Mouse (Mus musculus) WW6 (cell line): ENCODE data around the gene Nrsn2.

Experiments
- DNase-seq: peaks from one replicate; pipeline ENCODE4 v3.0.0-alpha.2; 2013; ENCODE audit warnings: low read depth, low spot score

Gene Nrsn2

GRCm38 (mm10) chr2:152376345-152376741 is at the start of gene Nrsn2:
Gene Nrsn2, minus strand, starts transcription at chr2:152376638.
- DNase-seq, result no peak

DNA sequence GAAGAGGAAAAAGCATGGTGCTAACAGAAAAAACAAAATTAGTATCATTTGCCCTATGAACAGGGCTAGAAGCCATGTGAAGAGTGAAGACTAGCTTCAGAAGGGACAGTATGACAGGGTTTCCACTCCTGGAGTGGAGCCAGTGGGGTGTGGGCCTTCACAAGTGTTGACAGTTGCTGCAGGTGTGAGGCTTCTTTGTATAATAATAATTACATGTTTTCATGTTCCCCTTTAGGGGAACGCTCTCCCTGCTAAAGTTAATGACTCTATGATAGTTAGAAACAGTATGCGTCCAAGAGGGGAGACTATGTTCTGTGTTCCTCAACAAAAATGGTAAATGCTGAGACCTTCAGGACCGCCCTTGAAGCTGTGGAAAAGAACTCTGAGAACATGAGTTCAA is 39.3 kb upstream of the Nrsn2 start:
- DNase-seq, result no peak

DNA sequence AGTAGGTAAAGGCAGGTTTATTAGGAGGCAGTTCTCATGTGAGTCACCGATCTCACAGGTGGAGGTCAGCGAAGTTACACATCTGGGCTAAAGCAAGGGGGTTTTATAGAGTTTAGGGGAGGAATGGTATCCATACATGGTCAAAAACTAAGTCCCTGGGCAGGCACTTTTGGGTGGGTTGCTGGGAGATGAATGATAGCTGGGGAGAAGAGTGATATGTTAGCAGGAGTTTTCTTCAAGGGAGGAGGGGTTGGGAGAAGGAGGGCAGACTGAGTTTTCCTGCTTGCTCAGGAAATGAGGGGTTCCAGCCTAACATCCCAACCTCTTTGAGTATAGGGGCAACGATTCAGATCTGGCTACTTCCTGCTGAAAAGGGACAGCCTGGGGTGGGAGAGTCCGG is 38.8 kb upstream of the Nrsn2 start, which contains the start of gene 6820408C15Rik:
Gene 6820408C15Rik (plus strand): TSS at position 301 of the 400 bp plus-strand sequence.
- no peak for DNase-seq

- no peak for DNase-seq
These were observed 38.2 kb upstream of the Nrsn2 start, which contains the start of gene Zcchc3 for GRCm38 (mm10) chr2:152414591-152415165. Gene Zcchc3, minus strand, starts transcription at chr2:152415027.

DNA sequence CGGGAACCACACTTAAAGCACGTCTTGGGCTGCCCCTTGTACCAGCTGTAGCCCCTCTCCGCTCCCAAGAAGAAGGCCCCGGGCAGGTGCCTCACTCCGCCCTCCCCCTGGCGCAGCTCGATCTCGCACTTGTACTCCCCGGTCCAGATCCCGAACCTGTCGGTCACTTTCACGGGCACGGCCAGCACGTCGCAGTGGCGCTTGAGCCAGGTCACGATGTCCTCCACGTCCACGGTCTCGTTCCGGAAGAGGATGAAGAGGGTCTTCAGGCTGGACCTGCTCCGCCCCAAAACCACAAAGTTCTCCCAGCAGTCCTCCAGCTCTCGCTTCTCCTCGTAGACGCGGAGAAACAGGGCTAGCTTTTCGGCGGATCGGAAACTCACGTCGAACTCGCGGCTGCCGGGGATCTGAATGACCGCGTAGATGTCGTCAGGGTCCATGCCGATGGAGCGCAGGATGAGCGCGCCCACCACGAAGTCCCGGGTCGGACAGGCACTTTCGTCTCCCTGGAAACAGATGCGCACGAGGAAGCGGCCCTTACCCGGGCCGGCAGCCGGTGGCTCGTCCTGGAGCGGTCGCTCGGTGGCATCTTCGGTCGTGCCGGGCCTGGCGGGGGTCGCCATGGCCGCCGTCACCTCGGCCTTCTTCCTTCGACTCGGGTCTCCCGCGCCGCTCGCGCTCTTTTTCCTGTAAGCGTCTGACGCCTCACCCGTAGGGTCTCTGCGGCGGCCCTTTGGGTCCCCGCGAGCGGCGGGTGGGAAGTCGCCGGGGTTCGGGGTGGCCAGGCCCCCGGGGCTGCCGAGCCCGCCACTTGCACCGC is 37.5 kb upstream of the Nrsn2 start:
- DNase-seq, result no peak

- DNase-seq, result no peak
These were observed 36.8 kb upstream of the Nrsn2 start for GRCm38 (mm10) chr2:152413158-152413764.

GRCm38 (mm10) chr2:152412526-152413157 is 36.2 kb upstream of the Nrsn2 start:
- no peak for DNase-seq

DNA sequence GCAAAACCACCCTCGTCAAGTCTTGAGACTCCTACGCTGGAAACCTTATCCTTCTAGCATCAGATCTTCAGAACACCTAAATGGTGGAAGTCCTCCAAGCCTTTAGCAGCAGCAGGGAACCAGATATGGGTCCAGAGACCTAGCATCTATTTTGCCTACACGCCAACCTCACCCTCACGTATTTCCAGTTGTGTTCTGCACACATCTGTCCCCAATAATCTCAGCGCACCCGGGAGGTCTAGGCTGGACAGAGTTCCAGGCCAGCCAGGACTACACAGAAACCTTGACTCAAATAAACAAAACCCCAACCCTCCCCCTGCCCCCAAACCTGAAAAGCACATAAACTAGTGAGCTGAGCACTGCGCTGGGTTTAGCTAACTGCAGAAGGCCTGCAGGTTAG is 35.0 kb upstream of the Nrsn2 start:
- no peak for DNase-seq

DNA sequence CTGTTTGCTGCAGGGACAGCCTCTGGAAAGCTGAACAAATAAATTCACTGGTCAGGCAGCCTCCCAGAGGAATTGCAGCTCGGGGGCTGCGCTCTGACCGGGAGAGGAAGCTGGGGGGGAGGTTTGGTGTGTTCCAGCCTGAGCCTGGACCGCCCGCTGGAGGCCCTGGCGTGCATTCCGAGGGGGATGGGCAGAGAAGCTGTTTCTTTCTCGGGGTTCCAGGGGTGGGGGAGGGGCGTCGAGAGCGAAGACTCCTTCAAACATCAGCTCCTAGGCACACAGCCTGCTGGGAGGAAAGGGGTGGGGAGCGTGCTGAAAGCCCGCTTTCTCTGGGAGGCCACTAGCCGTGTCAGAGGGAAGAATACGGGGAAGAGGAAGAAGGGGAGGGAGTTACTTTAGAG is 34.5 kb upstream of the Nrsn2 start:
- DNase-seq, result no peak

DNA sequence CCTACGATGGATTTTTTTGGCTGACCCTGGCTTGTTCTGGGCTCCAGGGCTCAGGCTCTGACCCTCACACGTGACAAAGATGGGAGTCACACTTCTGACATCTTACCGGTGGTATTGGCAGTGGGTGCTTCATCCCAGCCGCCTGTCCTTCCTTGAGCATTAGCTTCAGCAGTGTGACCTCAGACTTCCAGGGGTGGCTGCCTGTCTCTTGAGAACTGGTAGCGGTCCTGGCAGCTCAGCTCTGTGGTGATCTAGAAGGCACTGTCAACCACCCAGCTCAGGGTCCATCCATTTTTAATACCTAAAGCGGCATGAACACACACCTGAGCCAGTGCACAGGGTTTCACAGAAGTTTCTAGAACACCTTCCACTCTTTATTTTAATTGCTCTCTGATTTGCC is 33.3 kb upstream of the Nrsn2 start:
- no peak for DNase-seq

DNA sequence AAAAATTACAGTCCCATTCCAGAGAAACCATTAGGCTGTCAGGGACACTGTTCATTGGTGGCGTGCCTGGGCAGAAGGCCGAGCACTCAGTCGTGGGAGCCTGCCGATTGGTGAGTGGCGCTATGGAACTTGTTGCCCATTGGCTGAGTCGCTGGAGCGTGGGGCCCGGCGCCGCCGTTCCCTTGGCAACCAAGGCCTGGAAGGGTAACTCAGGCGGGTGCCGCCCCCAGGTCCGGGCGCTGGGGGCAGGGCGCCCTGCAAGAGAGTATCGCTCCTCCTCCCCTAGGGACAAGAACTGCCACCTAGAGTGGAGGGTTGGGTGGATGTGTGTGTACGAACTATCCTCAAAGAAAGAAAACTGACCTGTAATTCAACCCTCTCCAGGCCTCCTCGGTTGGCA is 29.7 kb upstream of the Nrsn2 start:
- peak; percentile 91 for DNase-seq

DNA sequence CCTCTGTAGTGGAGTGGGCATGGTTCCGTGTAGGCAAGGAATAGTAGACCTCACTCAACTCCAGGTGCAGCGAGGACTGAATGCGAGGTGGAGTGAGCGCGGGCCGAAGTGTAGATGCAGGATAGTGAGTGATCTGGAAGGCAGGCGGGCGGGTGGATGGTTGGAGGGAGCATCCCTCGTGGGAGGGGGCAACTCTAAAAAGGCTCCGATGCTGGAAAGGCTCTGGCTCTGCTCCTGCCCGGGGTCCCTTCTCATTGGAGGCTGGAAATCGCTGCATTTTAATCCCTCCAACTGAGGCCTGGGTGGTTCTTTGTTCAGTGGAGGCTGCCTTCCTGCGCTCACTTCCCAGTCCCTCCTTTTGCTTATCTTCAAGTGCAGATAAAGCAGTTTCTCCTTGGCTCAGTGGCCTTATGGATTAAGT is 22.7 kb upstream of the Nrsn2 start:
- no peak for DNase-seq

- DNase-seq, result no peak
These were observed 22.3 kb upstream of the Nrsn2 start for GRCm38 (mm10) chr2:152398691-152399090.

DNA sequence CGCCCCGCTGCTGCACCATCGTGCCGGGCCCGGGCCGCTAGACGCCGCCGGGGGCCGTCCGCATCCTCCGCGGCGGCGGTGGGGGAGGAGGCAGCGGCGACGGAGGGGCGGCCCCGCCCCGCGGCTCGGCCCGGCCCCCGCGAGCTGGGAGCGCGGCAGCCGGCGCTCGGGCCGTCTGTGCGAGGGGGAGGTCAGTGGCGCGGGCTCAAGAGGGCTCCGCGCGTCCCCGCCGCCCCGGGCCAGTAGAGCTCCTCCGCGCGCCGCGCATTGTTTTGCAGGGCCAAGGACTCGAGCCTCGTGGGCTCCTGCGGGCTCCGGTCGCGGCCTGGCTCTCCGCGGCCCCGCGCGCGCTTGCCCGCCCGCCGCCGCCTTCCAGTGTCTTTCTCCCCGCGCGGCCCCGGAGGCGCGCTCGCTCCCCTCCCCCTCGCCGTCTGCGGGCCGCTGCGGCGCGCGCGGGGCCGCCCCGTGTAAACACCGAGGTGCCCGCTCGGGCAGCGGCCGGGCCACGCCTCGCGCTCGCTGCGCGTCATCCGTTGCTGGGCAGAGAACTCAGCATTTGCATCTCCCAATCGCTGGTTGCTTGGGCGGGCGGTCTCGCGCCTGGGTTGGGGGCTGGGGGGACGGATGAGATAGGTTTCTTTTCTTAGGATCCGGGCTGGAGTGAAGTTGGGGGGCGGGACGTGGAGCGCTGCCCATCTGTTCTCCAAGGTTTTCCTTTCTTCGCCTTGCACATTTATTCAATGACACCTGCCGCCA is 21.4 kb upstream of the Nrsn2 start, which contains the start of gene Sox12:
Gene Sox12 (minus strand): TSS at position 384 of the 756 bp plus-strand sequence.
- no peak for DNase-seq

- DNase-seq, result no peak
These were observed 20.7 kb upstream of the Nrsn2 start for GRCm38 (mm10) chr2:152397004-152397589.

DNA sequence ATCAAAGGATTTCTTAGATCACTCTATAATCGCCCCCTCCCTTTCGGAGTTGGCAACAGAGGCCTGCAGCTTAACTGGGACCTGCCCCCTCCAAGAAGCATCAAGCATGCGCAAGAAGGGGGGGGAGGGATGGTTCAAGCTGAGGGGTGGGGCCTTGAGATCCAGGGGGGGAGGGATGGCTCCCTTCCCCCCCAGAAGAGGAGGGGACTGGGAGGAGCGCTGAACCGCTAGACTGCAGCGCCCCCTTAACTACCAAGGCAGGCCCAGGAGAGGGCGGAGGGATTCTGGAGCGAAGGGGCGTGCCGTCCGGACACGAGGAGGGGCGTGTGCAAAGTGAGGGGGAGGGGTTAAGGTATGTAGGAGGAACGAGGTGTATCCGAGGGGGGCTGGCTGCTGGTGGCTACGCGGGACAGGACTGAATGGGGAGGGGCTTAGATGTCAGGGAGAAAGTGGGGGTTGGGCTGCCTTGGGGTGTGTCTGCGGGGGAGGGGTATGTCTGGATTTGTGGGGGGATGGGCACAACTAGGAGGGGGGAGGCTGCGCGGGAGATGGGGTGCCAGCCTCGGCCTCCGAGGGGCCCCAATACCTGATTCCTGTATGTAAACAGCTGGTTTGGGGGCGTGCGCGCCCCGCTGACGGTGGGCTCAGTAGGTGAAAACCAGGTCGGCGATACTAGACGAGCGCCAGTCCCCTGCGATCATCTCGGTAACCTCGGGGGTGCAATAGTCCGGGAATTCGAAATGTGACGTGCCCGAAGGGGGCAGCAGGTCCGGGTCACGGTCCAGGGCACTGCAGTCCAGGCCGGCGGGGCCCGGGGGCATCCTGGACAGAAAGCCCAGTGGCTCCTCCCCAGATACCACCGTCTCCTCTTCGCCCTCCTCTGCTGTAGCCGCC is 19.9 kb upstream of the Nrsn2 start:
- DNase-seq, result no peak

- DNase-seq, result no peak
These were observed 19.0 kb upstream of the Nrsn2 start for GRCm38 (mm10) chr2:152395271-152395920.

DNA sequence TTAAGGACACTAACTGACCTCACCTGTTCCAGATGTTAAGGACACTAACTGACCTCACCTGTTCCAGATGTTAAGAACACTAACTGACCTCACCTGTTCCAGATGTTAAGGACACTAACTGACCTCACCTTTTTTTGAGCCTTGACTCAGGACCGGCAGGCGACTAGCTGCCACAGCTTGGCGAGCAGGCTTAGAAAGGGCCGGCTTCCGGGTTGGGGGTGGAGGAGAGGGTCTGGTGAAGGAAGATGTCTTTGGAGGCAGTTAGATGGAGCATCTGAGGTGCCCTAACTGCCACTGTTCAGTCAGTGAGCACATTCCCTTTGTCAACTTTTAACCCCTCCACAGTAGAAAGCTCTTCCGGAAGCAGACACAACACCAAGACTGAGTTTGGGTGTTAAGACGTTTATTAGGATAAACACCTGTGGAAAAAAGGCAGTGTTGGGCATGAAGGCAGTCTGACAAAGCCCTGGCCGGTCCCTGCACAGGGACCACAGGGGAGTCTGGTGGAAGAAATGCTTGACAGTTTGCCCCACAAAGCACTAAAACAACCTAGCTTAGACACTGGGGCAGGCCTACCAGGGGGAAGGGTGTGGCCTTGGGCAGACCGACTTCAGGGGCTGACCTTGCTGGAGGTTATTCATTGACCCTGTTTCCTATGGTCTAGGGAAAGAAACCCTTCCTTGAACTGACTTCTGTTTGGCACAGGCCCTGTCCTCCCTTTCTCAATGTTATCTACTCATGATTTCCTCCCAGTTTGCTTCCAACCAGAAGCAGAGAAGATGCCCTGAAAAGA is 17.0 kb upstream of the Nrsn2 start:
- no peak for DNase-seq

DNA sequence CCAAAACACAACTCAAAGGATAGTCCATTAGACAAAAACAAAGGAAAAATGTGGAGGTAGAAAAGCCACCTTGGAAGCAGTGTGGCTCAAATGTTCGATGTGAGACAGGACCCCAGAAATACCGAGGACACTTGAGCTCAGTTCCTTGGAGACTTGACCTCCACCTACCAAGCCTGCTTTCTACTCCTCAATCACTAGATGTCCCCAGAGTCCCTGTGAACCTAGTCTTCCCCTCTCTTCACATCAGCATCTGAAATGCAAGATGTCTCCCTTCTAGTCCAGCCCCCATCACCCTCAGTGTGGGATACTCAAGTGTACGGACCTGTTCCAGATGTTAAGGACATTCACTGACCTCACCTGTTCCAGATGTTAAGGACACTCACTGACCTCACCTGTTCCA is 16.3 kb upstream of the Nrsn2 start:
- DNase-seq, result no peak
